13 mouse cellular contexts compared by ENCODE assay signal in the genomic region with DNA sequence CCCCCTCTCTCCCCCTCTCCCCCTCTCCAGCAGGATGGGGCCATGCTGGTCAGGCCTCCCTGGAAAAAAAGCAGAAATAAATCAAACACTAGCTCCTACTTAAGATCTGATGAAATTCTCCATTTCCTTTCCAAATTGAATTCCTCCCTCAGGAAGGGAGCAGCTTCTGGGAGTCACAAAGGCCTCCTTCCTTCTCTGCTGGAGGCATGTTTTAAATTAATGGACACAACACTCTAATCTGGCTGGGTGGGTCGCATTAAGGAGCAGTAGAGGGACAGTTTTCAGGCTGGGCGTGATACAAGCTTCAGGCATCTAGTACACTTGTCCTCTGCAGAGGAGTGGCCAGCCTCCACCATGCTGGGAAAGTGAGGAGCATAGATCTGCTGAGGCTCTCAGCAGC.
DNase-seq lines count a peak whose midpoint lies in the region; ATAC-seq lines count a peak whose summit lies in the region.
"Had no signal": no experiment of that assay in that cellular context is flagged by ENCODE, and none has a peak within 500 bp of the region (broad histone marks: within the 10 kb centered on the region; RNA-seq: fewer than 3 reads in every experiment).

No protein-coding gene starts in this region.

- H3K9me3 ChIP-seq in heart, embryonic 11.5 days (replicated peaks; ENCODE audit: control insufficient read depth, low read length), result no peaks in the 10 kb centered on the region
- H3K9me3 ChIP-seq in limb, embryonic 12.5 days, result 0 out of 2 replicates have a peak, but pooled peaks cover 4% of the 10 kb centered on the region
- H3K9me3 ChIP-seq: midbrain, embryonic 10.5 days; stomach, embryonic 15.5 days had no signal

- peaks cover 4% of the 10 kb centered on the region; the same call in 1 of the 2 replicates for H3K4me1 ChIP-seq in heart, embryonic 11.5 days (ENCODE audit: control insufficient read depth, insufficient read depth, low read length)
- H3K4me1 ChIP-seq in limb, embryonic 12.5 days (replicated peaks), result peaks cover 41% of the 10 kb centered on the region

- no peak overlapping the region for H3K4me2 ChIP-seq in heart, embryonic 11.5 days
- H3K4me2 ChIP-seq in limb, embryonic 12.5 days, result no peak overlapping the region
- H3K4me2 ChIP-seq: stomach, embryonic 15.5 days had no signal

- WGBS in heart, embryonic 11.5 days (ENCODE audit: insufficient replicate concordance), result 28% methylated on average over 2 of the region's 2 CpGs
- WGBS in limb, embryonic 12.5 days, result 16% methylated on average over 2 of the region's 2 CpGs

- no peaks in the 10 kb centered on the region for H3K27me3 ChIP-seq in heart, embryonic 11.5 days (ENCODE audit: control insufficient read depth, insufficient read depth, low read length)
- H3K27me3 ChIP-seq in limb, embryonic 12.5 days, result no peaks in the 10 kb centered on the region
- H3K27me3 ChIP-seq: stomach, embryonic 15.5 days had no signal

- peak; percentile 95 for DNase-seq in heart, adult 11 months
- peak; percentile 29 for DNase-seq in NIH3T3 (ENCODE audit: low read depth)
- DNase-seq in hindlimb bud, embryonic 11.5 days (ENCODE audit: extremely low spot score, low read depth, low spot score), result peak; percentile 14
- DNase-seq in testis, postnatal 10 days (ENCODE audit: low spot score), result no peak
- DNase-seq in spleen, postnatal 4 days (ENCODE audit: low spot score in 2 of 2), result no peak
- DNase-seq: cerebellum, adult 2 months; heart, postnatal 14 days had no signal

- H3K9ac ChIP-seq in heart, embryonic 11.5 days (ENCODE audit: low read depth, low read length), result no peak overlapping the region
- H3K9ac ChIP-seq in limb, embryonic 12.5 days (replicated peaks), result no peak overlapping the region
- H3K9ac ChIP-seq: stomach, embryonic 15.5 days had no signal

- no peak overlapping the region for H3K27ac ChIP-seq in heart, embryonic 11.5 days (ENCODE audit: low read depth, low read length)
- peak overlapping the region; percentile 67 for H3K27ac ChIP-seq in limb, embryonic 12.5 days
- H3K27ac ChIP-seq: midbrain, embryonic 10.5 days; stomach, embryonic 15.5 days had no signal

- no peaks in the 10 kb centered on the region; the same call in 1 of the 2 replicates for H3K36me3 ChIP-seq in heart, embryonic 11.5 days (ENCODE audit: control insufficient read depth, insufficient read depth, low read length)
- H3K36me3 ChIP-seq in limb, embryonic 12.5 days, result no peaks in the 10 kb centered on the region
- H3K36me3 ChIP-seq: stomach, embryonic 15.5 days had no signal

- no peak overlapping the region for H3K4me3 ChIP-seq in heart, embryonic 11.5 days (ENCODE audit: low read depth, low read length)
- H3K4me3 ChIP-seq in limb, embryonic 12.5 days (replicated peaks), result no peak overlapping the region
- H3K4me3 ChIP-seq: midbrain, embryonic 10.5 days; stomach, embryonic 15.5 days had no signal

- ATAC-seq in heart, embryonic 11.5 days (replicated peaks; ENCODE audit: insufficient number of reproducible peaks, low FRiP score, low TSS enrichment), result no peak
- no peak for ATAC-seq in limb, embryonic 12.5 days (ENCODE audit: insufficient number of reproducible peaks, insufficient read depth, low FRiP score, low TSS enrichment, low read depth)
- no peak for ATAC-seq in erythroblast, adult 5-6 weeks (replicated peaks; ENCODE audit: low FRiP score, poor library complexity, severe bottlenecking)
- ATAC-seq: forebrain, embryonic 14.5 days had no signal

Comparison
In these comparisons a context has a peak if more than half of its experiments do, and no peak if none do; other contexts are left out.
1. DNase-seq: peak in heart, adult 11 months (single experiment), NIH3T3 (single experiment) and hindlimb bud, embryonic 11.5 days (single experiment); none in testis, postnatal 10 days (single experiment) and spleen, postnatal 4 days (0 of 2).